Mouse (Mus musculus): ENCODE measurements around the gene Zbtb25. TPM values are rescaled to one million over a fixed set of nuclear protein-coding genes. Genes with fewer than 3 reads are reported as not detected.

The Zbtb25 gene
- polyA plus RNA-seq, 1 experiment = 7.2 TPM

DNA sequence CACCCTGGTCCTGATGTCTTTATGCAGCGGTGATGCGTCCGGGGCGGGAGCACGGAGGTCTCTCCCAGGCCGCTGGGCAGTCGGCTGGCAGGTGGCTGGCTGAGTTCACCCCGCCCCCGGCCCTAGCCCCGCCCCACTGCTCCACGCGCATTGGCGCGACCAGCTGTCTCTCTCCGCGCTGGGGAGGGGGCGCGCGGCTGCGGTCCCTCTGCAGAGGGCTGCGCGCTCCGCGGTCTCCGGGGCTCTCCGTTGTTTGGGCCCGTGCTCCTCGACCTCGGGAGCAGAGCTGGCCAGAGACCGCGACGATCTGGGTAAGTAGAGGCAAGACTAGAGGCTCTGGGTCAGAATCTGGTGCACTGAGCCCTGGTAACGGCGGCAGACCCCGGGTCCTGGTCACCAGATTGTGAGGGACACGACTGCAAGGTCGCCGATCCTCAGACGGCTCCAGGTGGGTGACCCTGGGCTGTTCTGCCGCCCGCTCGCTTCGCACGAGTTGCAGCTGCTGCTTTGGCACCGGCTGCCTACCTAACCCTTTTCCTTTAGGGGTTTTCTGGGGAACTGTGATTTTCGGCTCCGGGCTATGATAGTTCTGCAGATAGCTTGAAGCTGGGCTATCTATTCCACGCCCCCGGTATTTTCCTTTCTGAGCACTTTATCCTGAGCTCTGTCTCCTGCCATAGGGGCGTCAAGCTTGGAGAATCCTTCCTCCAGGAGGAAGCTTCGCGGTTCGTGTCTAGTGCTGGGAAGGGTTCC lies 44.5 kb downstream of the Zbtb25 start, which contains the start of gene Akap5:
Akap5 (plus strand) TSS at position 213 of the 753 bp plus-strand sequence.
- no peak for TF ChIP-seq GATA1 (IDR thresholded peaks at IDR 0.05; ENCODE audit: borderline replicate concordance, low read length)
- TF ChIP-seq FLI1 (IDR thresholded peaks at IDR 0.05; ENCODE audit: low read length) = no peak
- Histone ChIP-seq H3K4me1 (peaks cover 65% of the 10 kb centered on the region), H3K4me3 (replicated peaks) (peak within 1 kb of the TSS; percentile 86), H3K27me3 (replicated peaks) (no peaks in the 10 kb centered on the region), H3K36me3 (replicated peaks; ENCODE audit: low read length) (peaks cover 85% of the 10 kb centered on the region), H3K9me3 (peaks cover 41% of the 10 kb centered on the region)

DNA sequence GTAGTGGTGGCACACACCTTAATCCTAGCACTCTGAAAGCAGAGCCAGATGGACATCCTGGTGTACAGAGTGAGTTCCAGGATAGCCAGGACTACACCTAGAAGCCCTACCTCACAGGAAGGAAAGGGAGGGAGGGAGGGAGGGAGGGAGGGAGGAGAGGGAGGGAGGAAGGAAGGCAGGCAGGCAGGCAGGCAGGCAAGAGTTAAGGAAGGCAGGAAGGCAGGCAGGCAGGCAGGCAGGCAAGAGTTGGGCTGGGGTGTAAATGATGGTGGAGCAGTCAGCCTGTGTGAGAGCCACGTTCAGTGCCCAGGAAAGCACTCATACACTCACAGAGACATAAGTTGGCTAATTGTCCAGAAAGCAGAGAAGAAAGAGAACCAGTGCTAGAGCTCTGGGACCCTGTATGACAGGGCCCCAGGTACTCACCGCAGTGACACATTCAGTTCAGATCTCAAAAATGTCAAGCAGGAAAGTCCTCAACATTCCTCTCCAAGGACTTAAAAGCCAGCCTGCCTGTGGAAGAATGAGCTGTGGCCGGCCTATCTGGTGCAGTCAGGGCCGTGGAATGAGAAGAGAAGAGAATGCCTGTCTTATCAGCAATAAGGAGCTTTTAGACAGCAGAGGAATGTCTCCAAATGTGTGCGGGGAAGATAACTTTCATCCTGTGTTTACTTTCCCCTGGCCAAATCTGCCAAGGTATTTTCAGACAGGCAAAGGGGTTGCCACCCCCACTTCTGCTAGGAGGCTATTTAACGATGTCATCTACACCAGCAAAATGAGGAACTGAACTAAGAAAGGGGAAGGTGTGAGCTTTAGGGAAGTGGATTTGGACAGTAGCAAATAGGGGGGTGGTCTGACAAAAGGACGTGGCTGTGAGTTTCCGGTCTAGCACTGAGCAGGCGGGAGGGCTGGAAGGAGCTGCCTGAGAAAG lies 50.9 kb downstream of the Zbtb25 start:
- Histone ChIP-seq H3K27me3 (replicated peaks) (no peaks in the 10 kb centered on the region), H3K4me3 (replicated peaks) (peak overlapping the region; percentile 90), H3K36me3 (replicated peaks; ENCODE audit: low read length) (peaks cover 71% of the 10 kb centered on the region), H3K9me3 (no peaks in the 10 kb centered on the region), H3K4me1 (peaks cover 79% of the 10 kb centered on the region)
- TF ChIP-seq GATA1 (IDR thresholded peaks at IDR 0.05; ENCODE audit: borderline replicate concordance, low read length) (no peak; the same call in 2 of the 3 replicates), FLI1 (IDR thresholded peaks at IDR 0.05; ENCODE audit: low read length) (no peak)

DNA sequence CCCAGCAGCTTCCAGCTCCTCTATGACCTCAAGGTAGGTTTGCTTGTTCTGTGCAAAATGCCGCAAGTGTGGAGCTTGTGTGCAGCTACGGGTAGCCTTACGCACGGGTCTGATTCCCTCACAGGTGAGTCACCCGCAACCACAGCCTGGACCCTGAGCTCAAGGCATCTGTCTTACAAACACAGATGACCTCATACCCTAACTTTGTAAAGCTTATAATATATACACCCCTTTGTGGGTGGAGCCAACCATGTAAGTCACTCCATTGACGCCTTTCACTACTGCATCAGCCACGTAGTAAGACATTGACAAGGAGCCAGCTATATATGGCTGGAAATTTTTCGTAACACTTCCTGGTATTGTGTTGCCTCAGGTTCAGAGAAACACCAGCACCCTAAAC lies 57.5 kb downstream of the Zbtb25 start:
- no peak for TF ChIP-seq GATA1 (IDR thresholded peaks at IDR 0.05; ENCODE audit: borderline replicate concordance, low read length)
- TF ChIP-seq FLI1 (IDR thresholded peaks at IDR 0.05; ENCODE audit: low read length) = no peak
- H3K4me3 ChIP-seq (replicated peaks) = peak overlapping the region; percentile 20
- peaks cover 79% of the 10 kb centered on the region for H3K36me3 ChIP-seq (replicated peaks; ENCODE audit: low read length)
- no peaks in the 10 kb centered on the region for H3K9me3 ChIP-seq
- no peaks in the 10 kb centered on the region for H3K27me3 ChIP-seq (replicated peaks)
- H3K4me1 ChIP-seq = peaks cover 88% of the 10 kb centered on the region

DNA sequence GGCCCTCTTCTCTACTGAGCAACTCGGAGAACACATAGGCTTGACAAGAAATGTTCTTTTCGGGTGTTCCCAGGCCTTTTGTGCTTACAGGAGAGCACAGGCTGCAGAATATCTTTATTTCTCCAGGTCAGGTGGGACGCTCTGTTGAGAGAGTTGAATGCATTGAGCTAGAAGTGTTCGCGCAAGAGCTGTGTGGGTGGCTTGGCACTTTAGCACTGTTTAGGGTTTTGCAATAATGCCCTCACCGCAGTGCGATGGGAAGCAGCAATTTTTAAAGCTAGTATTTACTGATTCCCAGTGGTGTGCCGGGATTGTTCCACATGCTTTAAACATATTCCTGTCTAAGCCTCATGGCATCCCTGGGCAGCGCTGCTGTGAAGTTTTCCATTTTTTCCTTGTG lies 58.2 kb downstream of the Zbtb25 start:
- Histone ChIP-seq H3K4me3 (replicated peaks) (peak overlapping the region; percentile 29), H3K4me1 (peaks cover 88% of the 10 kb centered on the region), H3K9me3 (no peaks in the 10 kb centered on the region), H3K36me3 (replicated peaks; ENCODE audit: low read length) (peaks cover 79% of the 10 kb centered on the region), H3K27me3 (replicated peaks) (no peaks in the 10 kb centered on the region)
- no peak for TF ChIP-seq GATA1 (IDR thresholded peaks at IDR 0.05; ENCODE audit: borderline replicate concordance, low read length)
- no peak for TF ChIP-seq FLI1 (IDR thresholded peaks at IDR 0.05; ENCODE audit: low read length)

DNA sequence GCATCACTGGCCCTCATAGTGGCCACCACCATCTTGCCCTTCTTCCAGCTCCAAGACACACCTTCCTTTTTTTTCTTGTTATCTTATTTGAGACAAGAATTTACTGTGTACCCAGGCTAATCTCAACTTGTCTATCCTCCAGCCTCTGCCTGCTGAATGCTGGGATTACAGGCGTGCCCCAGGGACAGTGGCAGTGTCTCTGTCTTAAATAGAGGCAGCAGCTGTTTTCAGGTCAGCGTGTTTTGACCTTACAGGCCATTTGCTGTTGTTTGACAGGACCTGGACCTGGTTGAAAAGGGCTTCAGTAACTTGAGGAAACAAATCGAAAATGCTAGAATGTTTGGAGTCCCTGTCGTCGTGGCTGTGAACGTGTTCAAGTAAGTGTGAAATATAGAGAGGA lies 58.8 kb downstream of the Zbtb25 start:
- Histone ChIP-seq H3K36me3 (replicated peaks; ENCODE audit: low read length) (peaks cover 78% of the 10 kb centered on the region), H3K4me3 (replicated peaks) (peak overlapping the region; percentile 74), H3K4me1 (peaks cover 89% of the 10 kb centered on the region), H3K27me3 (replicated peaks) (no peaks in the 10 kb centered on the region), H3K9me3 (no peaks in the 10 kb centered on the region)
- TF ChIP-seq GATA1 (IDR thresholded peaks at IDR 0.05; ENCODE audit: borderline replicate concordance, low read length) = no peak
- TF ChIP-seq FLI1 (IDR thresholded peaks at IDR 0.05; ENCODE audit: low read length) = no peak

DNA sequence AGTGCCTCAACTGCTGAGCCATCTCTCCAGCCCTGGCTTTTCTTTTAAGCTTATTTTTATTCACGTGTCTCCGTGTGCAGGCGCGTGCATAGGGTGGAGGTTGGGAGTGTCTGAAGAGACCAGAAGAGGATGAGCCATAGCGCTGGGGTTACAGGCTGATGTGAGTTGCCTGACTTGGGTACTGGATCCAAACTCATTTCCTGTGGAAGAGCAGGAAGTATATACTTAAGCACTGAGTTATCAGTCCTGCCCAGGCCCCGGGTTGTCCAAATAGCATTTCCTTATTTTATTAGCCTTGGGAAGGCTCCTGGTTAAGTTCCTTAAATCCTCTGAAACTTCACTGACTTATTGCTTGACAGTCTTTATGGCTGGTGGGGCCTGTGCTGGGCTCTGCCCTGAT lies 59.4 kb downstream of the Zbtb25 start:
- H3K27me3 ChIP-seq (replicated peaks) = no peaks in the 10 kb centered on the region
- peaks cover 78% of the 10 kb centered on the region for H3K36me3 ChIP-seq (replicated peaks; ENCODE audit: low read length)
- H3K4me1 ChIP-seq = peaks cover 89% of the 10 kb centered on the region
- peak overlapping the region; percentile 71 for H3K4me3 ChIP-seq (replicated peaks)
- no peak for TF ChIP-seq FLI1 (IDR thresholded peaks at IDR 0.05; ENCODE audit: low read length)
- peak; percentile 35; the same call in 1 of the 3 replicates for TF ChIP-seq GATA1 (IDR thresholded peaks at IDR 0.05; ENCODE audit: borderline replicate concordance, low read length)
- no peaks in the 10 kb centered on the region for H3K9me3 ChIP-seq

DNA sequence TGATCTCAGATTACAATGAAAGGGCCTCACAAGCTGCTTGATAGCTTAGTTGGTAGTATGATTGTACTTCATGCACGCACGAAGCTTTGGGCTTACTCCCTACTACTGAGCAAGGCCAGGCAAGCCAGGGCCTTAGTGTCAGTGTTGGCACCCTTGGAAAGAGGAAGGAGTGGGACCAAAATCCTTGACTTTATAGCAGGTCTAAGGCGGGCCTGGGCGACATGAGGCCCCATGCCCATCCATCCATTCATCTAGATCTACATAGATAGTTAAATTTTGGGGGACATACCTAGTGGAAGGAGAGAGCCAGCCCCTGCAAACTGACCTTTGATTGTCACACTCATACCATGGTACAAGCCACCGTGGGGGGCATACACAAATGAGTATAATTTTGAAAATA lies 61.0 kb downstream of the Zbtb25 start:
- no peaks in the 10 kb centered on the region for H3K9me3 ChIP-seq
- TF ChIP-seq FLI1 (IDR thresholded peaks at IDR 0.05; ENCODE audit: low read length) (no peak), GATA1 (IDR thresholded peaks at IDR 0.05; ENCODE audit: borderline replicate concordance, low read length) (no peak)
- H3K4me3 ChIP-seq (replicated peaks) = peak overlapping the region; percentile 48
- peaks cover 76% of the 10 kb centered on the region for H3K36me3 ChIP-seq (replicated peaks; ENCODE audit: low read length)
- no peaks in the 10 kb centered on the region for H3K27me3 ChIP-seq (replicated peaks)
- H3K4me1 ChIP-seq = peaks cover 90% of the 10 kb centered on the region

DNA sequence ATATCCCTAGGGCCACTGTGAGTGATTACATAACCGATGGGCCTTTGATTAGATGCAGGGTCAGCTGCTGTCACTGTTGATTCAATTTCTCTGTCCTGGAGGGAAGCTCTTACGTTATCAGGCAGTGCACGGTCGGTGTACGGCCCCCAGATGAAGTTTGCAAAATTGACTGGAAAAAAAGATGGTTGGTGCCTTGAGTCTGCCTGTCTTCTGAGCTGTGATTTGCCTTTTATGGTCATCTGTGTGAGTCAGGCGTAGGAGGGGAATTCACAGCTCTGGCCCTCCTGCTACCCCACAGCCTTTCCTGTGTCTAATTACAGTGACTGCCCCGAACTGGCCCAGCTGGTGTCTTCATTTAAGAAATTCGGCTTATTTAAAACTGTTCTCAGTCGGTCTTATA lies 61.4 kb downstream of the Zbtb25 start:
- Histone ChIP-seq H3K36me3 (replicated peaks; ENCODE audit: low read length) (peaks cover 76% of the 10 kb centered on the region), H3K4me3 (replicated peaks) (peak overlapping the region; percentile 34), H3K4me1 (peaks cover 86% of the 10 kb centered on the region), H3K9me3 (no peaks in the 10 kb centered on the region), H3K27me3 (replicated peaks) (no peaks in the 10 kb centered on the region)
- no peak for TF ChIP-seq GATA1 (IDR thresholded peaks at IDR 0.05; ENCODE audit: borderline replicate concordance, low read length)
- TF ChIP-seq FLI1 (IDR thresholded peaks at IDR 0.05; ENCODE audit: low read length) = no peak

DNA sequence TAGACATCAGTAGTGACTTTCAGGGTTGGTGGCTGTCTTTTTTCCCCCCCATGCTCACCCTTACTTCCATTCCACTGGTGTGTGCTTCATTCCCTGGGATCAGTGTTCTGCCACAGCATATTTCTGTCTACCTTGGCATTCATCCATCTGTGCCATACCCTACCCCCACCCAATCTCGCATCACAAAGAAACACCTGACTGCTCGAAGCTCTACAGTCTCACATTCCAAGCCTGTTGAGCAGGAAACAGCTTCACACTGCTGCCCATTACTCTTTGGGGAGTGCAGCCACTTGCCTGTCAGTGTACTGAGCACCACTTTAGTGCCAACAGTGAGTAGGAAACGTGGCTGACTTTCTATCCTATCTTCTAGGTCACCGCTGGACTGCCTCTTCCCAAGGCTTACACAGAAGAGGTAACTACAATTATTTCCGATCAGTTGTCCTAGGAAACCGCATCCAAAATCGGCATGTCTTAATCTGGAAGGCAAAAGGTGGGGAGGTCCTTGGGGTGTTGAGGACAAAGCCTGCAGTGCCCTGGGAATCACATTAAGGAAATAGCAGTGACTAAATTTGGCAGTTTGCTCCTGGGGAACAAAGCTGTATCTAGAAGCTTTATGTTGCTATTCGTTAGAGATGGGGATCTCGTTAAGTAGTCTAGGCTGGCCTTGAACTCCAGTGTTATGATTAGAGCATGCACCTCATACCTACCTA lies 62.4 kb downstream of the Zbtb25 start:
- peaks cover 79% of the 10 kb centered on the region for H3K4me1 ChIP-seq
- peaks cover 77% of the 10 kb centered on the region for H3K36me3 ChIP-seq (replicated peaks; ENCODE audit: low read length)
- H3K27me3 ChIP-seq (replicated peaks) = no peaks in the 10 kb centered on the region
- TF ChIP-seq FLI1 (IDR thresholded peaks at IDR 0.05; ENCODE audit: low read length) (no peak), GATA1 (IDR thresholded peaks at IDR 0.05; ENCODE audit: borderline replicate concordance, low read length) (no peak)
- peak overlapping the region; percentile 7 for H3K4me3 ChIP-seq (replicated peaks)
- no peaks in the 10 kb centered on the region for H3K9me3 ChIP-seq

Data from megakaryocyte, embryonic 14.5 days (primary cell).